8 mouse cellular contexts compared by ENCODE assay signal in the genomic region with DNA sequence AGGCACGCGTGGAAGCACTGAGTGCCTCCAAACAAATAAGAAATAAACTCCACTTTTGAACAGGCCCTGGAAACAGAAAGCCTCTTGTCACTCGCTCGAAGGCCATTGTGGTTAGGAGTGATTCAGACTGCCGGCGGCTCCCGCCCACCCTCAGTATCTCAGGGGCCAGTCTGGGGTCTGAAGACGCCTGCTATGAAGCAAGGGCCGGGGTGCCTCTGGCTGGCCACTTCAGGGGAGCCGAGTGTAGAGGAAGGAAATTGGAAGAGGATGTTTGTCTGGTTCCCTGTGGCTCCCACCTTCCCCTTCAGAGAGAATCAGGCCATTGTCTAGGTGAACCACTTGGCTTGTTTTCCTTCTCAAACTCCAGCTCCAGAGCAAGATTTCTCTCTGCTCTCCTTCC. TPM values are rescaled to one million over a fixed set of nuclear protein-coding genes. Genes with fewer than 3 reads are reported as not detected.
DNase-seq lines count a peak whose midpoint lies in the region; ATAC-seq and TF ChIP-seq lines count a peak whose summit lies in the region.

No protein-coding gene starts in this region.

- no peaks in the 10 kb centered on the region for H3K27me3 ChIP-seq in kidney, embryonic 15.5 days
- no peaks in the 10 kb centered on the region for H3K27me3 ChIP-seq in forebrain, embryonic 13.5 days
- H3K27me3 ChIP-seq in hindbrain, embryonic 16.5 days (replicated peaks; ENCODE audit: control insufficient read depth, insufficient read depth, low read length), result no peaks in the 10 kb centered on the region
- no peaks in the 10 kb centered on the region for H3K27me3 ChIP-seq in lung, postnatal 0 days (replicated peaks; ENCODE audit: insufficient read depth, low read length)

- TF ChIP-seq EP300 in lung, postnatal 0 days (IDR thresholded peaks at IDR 0.05), result no peak

- H3K27ac ChIP-seq in kidney, embryonic 15.5 days, result peak overlapping the region; percentile 84
- H3K27ac ChIP-seq in forebrain, embryonic 13.5 days, result 0 out of 2 replicates have a peak overlapping the region, but pooled peaks have one; percentile 57
- H3K27ac ChIP-seq in hindbrain, embryonic 16.5 days (ENCODE audit: low read depth, low read length), result peak overlapping the region; percentile 49; the same call in 1 of the 2 replicates
- peak overlapping the region; percentile 82 for H3K27ac ChIP-seq in lung, postnatal 0 days (ENCODE audit: low read length)

- TF ChIP-seq CTCF in lung, postnatal 0 days (IDR thresholded peaks at IDR 0.05), result no peak

- 0 out of 2 replicates have a peak, but pooled peaks have one; percentile 54 for ATAC-seq in kidney, embryonic 15.5 days (replicated peaks; ENCODE audit: low FRiP score)
- ATAC-seq in forebrain, embryonic 13.5 days, result no peak
- ATAC-seq in hindbrain, embryonic 16.5 days, result no peak
- peak; percentile 83 for ATAC-seq in lung, postnatal 0 days

- WGBS in kidney, embryonic 15.5 days, result 27% methylated on average over 10 of the region's 10 CpGs
- WGBS in forebrain, embryonic 13.5 days, result 3% methylated on average over 10 of the region's 10 CpGs
- 9% methylated on average over 10 of the region's 10 CpGs for WGBS in hindbrain, embryonic 16.5 days
- WGBS in lung, postnatal 0 days, result 5% methylated on average over 10 of the region's 10 CpGs

- no peaks in the 10 kb centered on the region for H3K9me3 ChIP-seq in kidney, embryonic 15.5 days (replicated peaks)
- H3K9me3 ChIP-seq in forebrain, embryonic 13.5 days (replicated peaks), result no peaks in the 10 kb centered on the region
- no peaks in the 10 kb centered on the region for H3K9me3 ChIP-seq in hindbrain, embryonic 16.5 days (ENCODE audit: control insufficient read depth, low read length)
- no peaks in the 10 kb centered on the region for H3K9me3 ChIP-seq in lung, postnatal 0 days (ENCODE audit: low read length)

- DNase-seq in kidney, postnatal 36 days, result no peak
- DNase-seq in adrenal gland, adult (ENCODE audit: inconsistent age in 2 of 2, low spot score in 1 of 2), result peak; percentile 71 to 87
- peak; percentile 64 for DNase-seq in lung, postnatal 0 days (ENCODE audit: low spot score)
- peak; percentile 39 for DNase-seq in retina, postnatal 1 day
- DNase-seq in B cell, adult 2 months, result no peak

- no peaks in the 10 kb centered on the region for H3K36me3 ChIP-seq in kidney, embryonic 15.5 days
- no peaks in the 10 kb centered on the region for H3K36me3 ChIP-seq in forebrain, embryonic 13.5 days (ENCODE audit: poor library complexity, severe bottlenecking)
- no peaks in the 10 kb centered on the region for H3K36me3 ChIP-seq in hindbrain, embryonic 16.5 days (ENCODE audit: control insufficient read depth, insufficient read depth, low read length)
- H3K36me3 ChIP-seq in lung, postnatal 0 days (ENCODE audit: insufficient read depth, low read length), result no peaks in the 10 kb centered on the region

- peaks cover 35% of the 10 kb centered on the region for H3K4me1 ChIP-seq in kidney, embryonic 15.5 days
- H3K4me1 ChIP-seq in forebrain, embryonic 13.5 days, result peaks cover 15% of the 10 kb centered on the region
- no peaks in the 10 kb centered on the region; the same call in 1 of the 2 replicates for H3K4me1 ChIP-seq in hindbrain, embryonic 16.5 days (ENCODE audit: control insufficient read depth, insufficient read depth, low read depth, low read length)
- H3K4me1 ChIP-seq in lung, postnatal 0 days (ENCODE audit: insufficient read depth, low read depth, low read length), result peaks cover 14% of the 10 kb centered on the region; the same call in 1 of the 2 replicates

- 0 out of 2 replicates have a peak overlapping the region, but pooled peaks have one; percentile 1 for H3K9ac ChIP-seq in kidney, embryonic 15.5 days
- H3K9ac ChIP-seq in forebrain, embryonic 13.5 days, result peak overlapping the region; percentile 16; the same call in 1 of the 2 replicates
- no peak overlapping the region for H3K9ac ChIP-seq in hindbrain, embryonic 16.5 days (ENCODE audit: low read depth, low read length)
- H3K9ac ChIP-seq in lung, postnatal 0 days (replicated peaks; ENCODE audit: low read depth), result no peak overlapping the region

- no peak overlapping the region for H3K4me2 ChIP-seq in kidney, embryonic 15.5 days
- H3K4me2 ChIP-seq in forebrain, embryonic 13.5 days, result peak overlapping the region; percentile 34
- H3K4me2 ChIP-seq in hindbrain, embryonic 16.5 days (ENCODE audit: low read length), result 0 out of 2 replicates have a peak overlapping the region, but pooled peaks have one; percentile 5
- H3K4me2 ChIP-seq in lung, postnatal 0 days (replicated peaks; ENCODE audit: low read depth, low read length), result peak overlapping the region; percentile 17; the same call in 1 of the 2 replicates

- H3K4me3 ChIP-seq in kidney, embryonic 15.5 days (replicated peaks), result no peak overlapping the region
- no peak overlapping the region for H3K4me3 ChIP-seq in forebrain, embryonic 13.5 days
- no peak overlapping the region for H3K4me3 ChIP-seq in hindbrain, embryonic 16.5 days (ENCODE audit: low read length)
- no peak overlapping the region for H3K4me3 ChIP-seq in lung, postnatal 0 days (ENCODE audit: low read depth, low read length)

RNA-seq across cellular contexts. Expression of a gene that starts 10.3 kb away (rescaled TPM):
- polyA plus RNA-seq in kidney, embryonic 15.5 days (2015; fragmentation: Nextera tagmentation; extraction: Ambion mirVana), result not detected in 2 replicates
- not detected in 2 replicates for polyA plus RNA-seq in forebrain, embryonic 13.5 days (2015; fragmentation: Nextera tagmentation; extraction: Ambion mirVana)
- polyA plus RNA-seq in hindbrain, embryonic 16.5 days (2015; fragmentation: Nextera tagmentation; extraction: Ambion mirVana), result not detected in 2 replicates
- polyA plus RNA-seq in lung, postnatal 0 days (2015; fragmentation: Nextera tagmentation; extraction: Ambion mirVana), result not detected in 2 replicates

RNA-seq across cellular contexts. Expression of a gene that starts 32.5 kb away (rescaled TPM):
- polyA plus RNA-seq in kidney, embryonic 15.5 days (2015; fragmentation: Nextera tagmentation; extraction: Ambion mirVana), result 8.9 and 9.0 TPM in 2 replicates
- 7.1 and 8.5 TPM in 2 replicates for polyA plus RNA-seq in forebrain, embryonic 13.5 days (2015; fragmentation: Nextera tagmentation; extraction: Ambion mirVana)
- 5.1 TPM in 2 replicates for polyA plus RNA-seq in hindbrain, embryonic 16.5 days (2015; fragmentation: Nextera tagmentation; extraction: Ambion mirVana)
- polyA plus RNA-seq in lung, postnatal 0 days (2015; fragmentation: Nextera tagmentation; extraction: Ambion mirVana), result 7.2 and 7.5 TPM in 2 replicates

RNA-seq across cellular contexts. Expression of a gene that starts 52.5 kb away (rescaled TPM):
- polyA plus RNA-seq in kidney, embryonic 15.5 days (2015; fragmentation: Nextera tagmentation; extraction: Ambion mirVana), result 316 and 358 TPM in 2 replicates
- polyA plus RNA-seq in forebrain, embryonic 13.5 days (2015; fragmentation: Nextera tagmentation; extraction: Ambion mirVana), result 367 and 422 TPM in 2 replicates
- 380 and 432 TPM in 2 replicates for polyA plus RNA-seq in hindbrain, embryonic 16.5 days (2015; fragmentation: Nextera tagmentation; extraction: Ambion mirVana)
- 134 and 144 TPM in 2 replicates for polyA plus RNA-seq in lung, postnatal 0 days (2015; fragmentation: Nextera tagmentation; extraction: Ambion mirVana)

Comparison
In these comparisons a context has a peak if more than half of its experiments do, and no peak if none do; other contexts are left out.
1. ATAC-seq: peak in kidney, embryonic 15.5 days (single experiment) and lung, postnatal 0 days (single experiment); none in forebrain, embryonic 13.5 days (single experiment) and hindbrain, embryonic 16.5 days (single experiment).
2. H3K9ac ChIP-seq: peak in kidney, embryonic 15.5 days (single experiment) and forebrain, embryonic 13.5 days (single experiment); none in hindbrain, embryonic 16.5 days (single experiment) and lung, postnatal 0 days (single experiment).
3. DNase-seq: peak in adrenal gland, adult (2 of 2), lung, postnatal 0 days (single experiment) and retina, postnatal 1 day (single experiment); none in kidney, postnatal 36 days (0 of 2) and B cell, adult 2 months (0 of 2).
4. Peak in every context shown above with its lines, with median percentiles within 50 percentile points of each other: H3K27ac ChIP-seq.